Mouse (Mus musculus) splenic B cell, adult 2 months (primary cell): ENCODE results near the gene Sp110.
"Not testable (repeated sequence)": the region's sequence is repeated elsewhere in the genome, so short reads cannot be mapped to it uniquely, and the experiment has no call there.

ENCODE experiments used
- DNase-seq: peaks from one replicate; pipeline ENCODE4 v3.0.0-alpha.2; 2011; ENCODE audit warnings: low read depth, low spot score
- H3K27me3 ChIP-seq: 2 replicates; pipeline ENCODE4 v1.6.1; 2012; ENCODE audit warnings: mild to moderate bottlenecking, low read length, moderate library complexity, mixed read lengths; ENCODE audit not compliant: control insufficient read depth, poor library complexity, insufficient read depth, severe bottlenecking
- H3K36me3 ChIP-seq: 2 replicates; pipeline ENCODE4 v1.6.1; 2012; ENCODE audit warnings: mild to moderate bottlenecking, low read length, moderate library complexity, mixed read lengths; ENCODE audit not compliant: control insufficient read depth, poor library complexity, insufficient read depth, severe bottlenecking

Sp110 gene

GRCm38 (mm10) chr1:85580148-85580534 lies 18.5 kb downstream of the Sp110 start:
- H3K27me3 ChIP-seq, DNase-seq, H3K36me3 ChIP-seq: not testable (repeated sequence)

- not testable (repeated sequence) for H3K27me3 ChIP-seq
Measured at GRCm38 (mm10) chr1:85579199-85580147, 19.1 kb downstream of the Sp110 start.

DNA sequence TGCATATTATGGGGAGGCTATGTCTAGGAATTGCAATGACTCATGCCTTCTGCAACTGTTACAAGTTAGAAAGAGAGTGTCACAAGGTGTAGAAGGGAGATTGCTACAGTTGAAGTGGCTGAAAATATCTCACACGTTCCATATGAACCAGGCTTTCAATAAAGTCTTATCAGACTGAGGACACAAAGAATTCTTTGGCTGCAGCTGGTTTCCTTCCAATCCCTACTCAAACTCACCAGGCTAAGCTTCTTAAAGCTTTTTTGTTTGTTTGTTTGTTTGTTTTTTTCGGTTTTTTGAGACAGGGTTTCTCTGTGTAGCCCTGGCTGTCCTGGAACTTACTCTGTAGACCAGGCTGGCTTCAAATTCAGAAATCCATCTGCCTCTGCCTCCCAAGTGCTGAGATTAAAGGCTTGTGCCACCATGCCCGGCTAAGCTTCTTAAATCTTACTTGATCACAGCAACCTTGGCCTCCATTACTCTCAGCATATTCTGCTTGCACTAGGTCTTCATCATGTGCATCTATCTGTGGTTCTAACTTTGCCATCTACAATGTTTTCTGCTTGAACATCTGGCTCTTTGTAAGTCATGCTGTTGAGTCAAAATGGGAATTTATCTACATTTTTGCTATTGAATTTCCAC lies 20.1 kb downstream of the Sp110 start:
- not testable (repeated sequence) for DNase-seq, H3K27me3 ChIP-seq, H3K36me3 ChIP-seq

More at GRCm38 (mm10) chr1:85579199-85580147, 19.1 kb downstream of the Sp110 start:
- H3K36me3 ChIP-seq, DNase-seq: not testable (repeated sequence)

- H3K27me3 ChIP-seq, H3K36me3 ChIP-seq, DNase-seq: not testable (repeated sequence)
Measured at GRCm38 (mm10) chr1:85575376-85575775, 23.2 kb downstream of the Sp110 start, which contains the start of gene G530012D18Rik. G530012D18Rik (plus strand) TSS chr1:85575676.

DNA sequence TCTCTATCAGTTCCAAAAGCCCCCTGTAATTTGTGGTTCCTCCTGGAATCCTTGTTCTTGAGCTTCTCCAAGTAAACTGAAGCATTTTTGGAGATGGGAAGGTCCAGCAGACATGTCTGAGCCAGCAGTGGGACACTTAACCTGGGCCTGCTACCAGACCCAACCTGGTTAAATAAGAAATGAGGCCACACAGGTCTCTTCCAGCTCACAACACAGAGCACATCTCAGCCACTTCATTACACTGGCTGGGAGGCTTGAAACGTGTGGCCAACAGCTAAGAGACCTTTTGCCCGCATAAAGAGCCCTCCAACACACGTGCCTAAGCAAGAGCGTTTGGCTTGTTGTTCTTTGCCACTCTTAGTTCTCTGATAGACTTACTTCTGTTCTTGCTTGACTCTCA lies 25.1 kb downstream of the Sp110 start:
- DNase-seq = not testable (repeated sequence)

GRCm38 (mm10) chr1:85555261-85555660 lies 43.4 kb downstream of the Sp110 start:
- not testable (repeated sequence) for DNase-seq, H3K36me3 ChIP-seq, H3K27me3 ChIP-seq

More for the DNA sequence above, 25.1 kb downstream of the Sp110 start:
- not testable (repeated sequence) for H3K36me3 ChIP-seq, H3K27me3 ChIP-seq

GRCm38 (mm10) chr1:85546442-85546841 lies 52.2 kb downstream of the Sp110 start:
- not testable (repeated sequence) for H3K27me3 ChIP-seq, H3K36me3 ChIP-seq
- DNase-seq = peak; percentile 33

DNA sequence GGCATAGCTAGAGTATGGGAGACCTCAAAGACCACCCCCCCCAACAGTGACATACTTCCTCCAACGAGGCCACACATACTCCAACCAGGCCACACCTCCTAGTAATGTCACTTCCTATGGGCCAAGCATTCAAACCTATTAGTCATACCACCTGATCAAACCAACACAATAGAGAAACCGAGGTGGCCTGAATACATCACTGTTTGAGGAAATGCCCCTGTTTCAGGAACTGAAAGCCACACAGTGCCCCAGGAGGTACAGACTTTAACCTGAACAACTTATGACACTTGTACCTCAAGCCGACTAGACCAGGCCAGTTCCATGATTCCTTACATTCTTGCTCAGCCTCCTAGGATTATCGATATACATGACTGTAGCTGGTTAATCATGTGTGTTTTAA lies 54.8 kb downstream of the Sp110 start:
- H3K27me3 ChIP-seq, H3K36me3 ChIP-seq: not testable (repeated sequence)
- DNase-seq = peak; percentile 79

GRCm38 (mm10) chr1:85528451-85529110 lies 70.0 kb downstream of the Sp110 start:
- not testable (repeated sequence) for H3K36me3 ChIP-seq, DNase-seq, H3K27me3 ChIP-seq
